Mouse (Mus musculus) heart, adult 2 months (tissue): ENCODE measurements at regions not wholly inside any gene's neighbourhood (a gene's known extent, or its start where the extent isn't known, plus 50 kb on each side); places are given as distances from the start of the nearest gene placed in this dataset.

Source experiments
- CTCF ChIP-seq: fragments of 200-600 bp; IDR thresholded peaks from 2 replicates; pipeline ENCODE4 v1.8.1; 2022; ENCODE audit warnings: antibody characterized with exemption, mild to moderate bottlenecking, moderate library complexity
- EP300 ChIP-seq: fragments of 200-500 bp; IDR thresholded peaks from 2 replicates; pipeline ENCODE4 v1.6.1; 2011; ENCODE audit warnings: low read depth, low read length, control low read depth; ENCODE audit not compliant: insufficient read depth
- POLR2A ChIP-seq: fragments of 200-500 bp; IDR thresholded peaks from 2 replicates; pipeline ENCODE4 v1.6.1; 2011; ENCODE audit warnings: mild to moderate bottlenecking, low read depth, low read length, control low read depth; ENCODE audit not compliant: insufficient read depth

DNA sequence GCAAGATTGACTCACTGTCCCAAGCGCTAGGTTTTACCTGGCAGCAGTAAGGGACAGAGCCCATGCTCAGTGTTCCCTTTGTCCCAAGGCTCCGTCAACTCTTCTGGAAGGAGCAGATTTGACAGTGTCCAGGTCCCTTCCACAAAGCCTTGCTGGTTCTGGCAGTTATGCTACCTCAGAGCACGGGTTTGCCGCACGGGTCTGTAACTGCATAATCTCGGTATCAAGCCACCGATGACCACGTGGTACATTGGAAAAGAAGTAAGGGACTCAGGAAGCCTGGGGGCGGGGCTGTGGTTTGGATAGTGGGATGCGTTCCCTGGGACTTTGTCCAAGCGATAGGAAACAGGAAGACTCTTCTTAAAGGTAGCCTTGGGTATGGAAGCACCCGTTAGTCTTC, 319.3 kb downstream of the Mtx2 start:
- TF ChIP-seq CTCF (no peak), POLR2A (no peak), EP300 (no peak)
